Mouse (Mus musculus): Measurements from ENCODE around the gene Gmppa. TPM values are rescaled to one million over a fixed set of nuclear protein-coding genes. Genes with fewer than 3 reads are reported as not detected.

Gene Gmppa
- polyA plus RNA-seq, 1 experiment from 2014 or later: 65.2 TPM

- WGBS: under 1% methylated on average over 8 of the region's 10 CpGs
- no peaks in the 10 kb centered on the region for H3K36me3 ChIP-seq (ENCODE audit: control insufficient read depth, insufficient read depth, low read length)
- H3K9me3 ChIP-seq (ENCODE audit: control insufficient read depth, low read length): no peaks in the 10 kb centered on the region
- H3K4me2 ChIP-seq (replicated peaks; ENCODE audit: low read depth, low read length): peak overlapping the region; percentile 63
- peaks cover 52% of the 10 kb centered on the region for H3K4me1 ChIP-seq (ENCODE audit: control insufficient read depth, insufficient read depth, low read length)
- peak; percentile 29 for ATAC-seq (ENCODE audit: low FRiP score, low TSS enrichment)
- H3K9ac ChIP-seq (ENCODE audit: low read depth, low read length): no peak overlapping the region
- H3K4me3 ChIP-seq (ENCODE audit: low read length): no peak overlapping the region
- H3K27ac ChIP-seq (ENCODE audit: low read depth, low read length): peak overlapping the region; percentile 96
- H3K27me3 ChIP-seq (ENCODE audit: control insufficient read depth, insufficient read depth, low read length): no peaks in the 10 kb centered on the region
These were observed 21.9 kb downstream of the Gmppa start for GRCm38 (mm10) chr1:75457710-75458024.

GRCm38 (mm10) chr1:75458025-75458788 lies 22.5 kb downstream of the Gmppa start:
- Histone ChIP-seq H3K36me3 (ENCODE audit: control insufficient read depth, insufficient read depth, low read length) (no peaks in the 10 kb centered on the region), H3K4me3 (ENCODE audit: low read length) (peak overlapping the region; percentile 35), H3K9me3 (ENCODE audit: control insufficient read depth, low read length) (no peaks in the 10 kb centered on the region), H3K27ac (ENCODE audit: low read depth, low read length) (peak overlapping the region; percentile 96), H3K9ac (ENCODE audit: low read depth, low read length) (peak overlapping the region; percentile 60), H3K4me2 (replicated peaks; ENCODE audit: low read depth, low read length) (peak overlapping the region; percentile 63), H3K27me3 (ENCODE audit: control insufficient read depth, insufficient read depth, low read length) (no peaks in the 10 kb centered on the region), H3K4me1 (ENCODE audit: control insufficient read depth, insufficient read depth, low read length) (peaks cover 55% of the 10 kb centered on the region)
- WGBS: 2% methylated on average over 41 of the region's 42 CpGs
- ATAC-seq (ENCODE audit: low FRiP score, low TSS enrichment): peak; percentile 74

GRCm38 (mm10) chr1:75458789-75459684 lies 23.3 kb downstream of the Gmppa start:
- H3K9me3 ChIP-seq (ENCODE audit: control insufficient read depth, low read length): no peaks in the 10 kb centered on the region
- no peak; the same call in 1 of the 2 replicates for ATAC-seq (ENCODE audit: low FRiP score, low TSS enrichment)
- peak overlapping the region; percentile 63 for H3K4me2 ChIP-seq (replicated peaks; ENCODE audit: low read depth, low read length)
- H3K36me3 ChIP-seq (ENCODE audit: control insufficient read depth, insufficient read depth, low read length): no peaks in the 10 kb centered on the region
- H3K4me3 ChIP-seq (ENCODE audit: low read length): peak overlapping the region; percentile 35
- 8% methylated on average over 23 of the region's 23 CpGs for WGBS
- H3K27me3 ChIP-seq (ENCODE audit: control insufficient read depth, insufficient read depth, low read length): no peaks in the 10 kb centered on the region
- peak overlapping the region; percentile 96 for H3K27ac ChIP-seq (ENCODE audit: low read depth, low read length)
- H3K4me1 ChIP-seq (ENCODE audit: control insufficient read depth, insufficient read depth, low read length): peaks cover 57% of the 10 kb centered on the region
- H3K9ac ChIP-seq (ENCODE audit: low read depth, low read length): peak overlapping the region; percentile 60; the same call in 1 of the 2 replicates

GRCm38 (mm10) chr1:75460297-75460696 lies 24.6 kb downstream of the Gmppa start:
- 80% methylated on average over 7 of the region's 7 CpGs for WGBS
- H3K9me3 ChIP-seq (ENCODE audit: control insufficient read depth, low read length): no peaks in the 10 kb centered on the region
- H3K36me3 ChIP-seq (ENCODE audit: control insufficient read depth, insufficient read depth, low read length): no peaks in the 10 kb centered on the region
- H3K27ac ChIP-seq (ENCODE audit: low read depth, low read length): no peak overlapping the region
- 0 out of 2 replicates have a peak, but pooled peaks cover 2% of the 10 kb centered on the region for H3K27me3 ChIP-seq (ENCODE audit: control insufficient read depth, insufficient read depth, low read length)
- no peak for ATAC-seq (ENCODE audit: low FRiP score, low TSS enrichment)
- H3K4me3 ChIP-seq (ENCODE audit: low read length): no peak overlapping the region
- peaks cover 49% of the 10 kb centered on the region for H3K4me1 ChIP-seq (ENCODE audit: control insufficient read depth, insufficient read depth, low read length)
- no peak overlapping the region for H3K9ac ChIP-seq (ENCODE audit: low read depth, low read length)
- no peak overlapping the region for H3K4me2 ChIP-seq (replicated peaks; ENCODE audit: low read depth, low read length)

GRCm38 (mm10) chr1:75462636-75463035 lies 26.9 kb downstream of the Gmppa start:
- no peaks in the 10 kb centered on the region for H3K36me3 ChIP-seq (ENCODE audit: control insufficient read depth, insufficient read depth, low read length)
- H3K9ac ChIP-seq (ENCODE audit: low read depth, low read length): no peak overlapping the region
- H3K4me1 ChIP-seq (ENCODE audit: control insufficient read depth, insufficient read depth, low read length): peaks cover 30% of the 10 kb centered on the region
- no peak overlapping the region for H3K4me2 ChIP-seq (replicated peaks; ENCODE audit: low read depth, low read length)
- H3K4me3 ChIP-seq (ENCODE audit: low read length): no peak overlapping the region
- WGBS: 19% methylated on average over 1 of the region's 1 CpGs
- no peak overlapping the region for H3K27ac ChIP-seq (ENCODE audit: low read depth, low read length)
- no peaks in the 10 kb centered on the region for H3K9me3 ChIP-seq (ENCODE audit: control insufficient read depth, low read length)
- H3K27me3 ChIP-seq (ENCODE audit: control insufficient read depth, insufficient read depth, low read length): peaks cover 9% of the 10 kb centered on the region; the same call in 1 of the 2 replicates
- ATAC-seq (ENCODE audit: low FRiP score, low TSS enrichment): no peak

- Histone ChIP-seq H3K36me3 (ENCODE audit: control insufficient read depth, insufficient read depth, low read length) (no peaks in the 10 kb centered on the region), H3K4me3 (ENCODE audit: low read length) (no peak overlapping the region), H3K27ac (ENCODE audit: low read depth, low read length) (no peak overlapping the region), H3K4me1 (ENCODE audit: control insufficient read depth, insufficient read depth, low read length) (peaks cover 19% of the 10 kb centered on the region), H3K9ac (ENCODE audit: low read depth, low read length) (no peak overlapping the region), H3K9me3 (ENCODE audit: control insufficient read depth, low read length) (no peaks in the 10 kb centered on the region), H3K4me2 (replicated peaks; ENCODE audit: low read depth, low read length) (no peak overlapping the region), H3K27me3 (ENCODE audit: control insufficient read depth, insufficient read depth, low read length) (peaks cover 9% of the 10 kb centered on the region; the same call in 1 of the 2 replicates)
- no peak for ATAC-seq (ENCODE audit: low FRiP score, low TSS enrichment)
- WGBS: 69% methylated on average over 5 of the region's 5 CpGs
These were observed 28.0 kb downstream of the Gmppa start for GRCm38 (mm10) chr1:75463652-75464204.

GRCm38 (mm10) chr1:75467215-75467927 lies 31.6 kb downstream of the Gmppa start:
- Histone ChIP-seq H3K36me3 (ENCODE audit: control insufficient read depth, insufficient read depth, low read length) (no peaks in the 10 kb centered on the region), H3K9me3 (ENCODE audit: control insufficient read depth, low read length) (no peaks in the 10 kb centered on the region), H3K4me2 (replicated peaks; ENCODE audit: low read depth, low read length) (no peak overlapping the region), H3K27me3 (ENCODE audit: control insufficient read depth, insufficient read depth, low read length) (peaks cover 12% of the 10 kb centered on the region), H3K4me3 (ENCODE audit: low read length) (no peak overlapping the region), H3K9ac (ENCODE audit: low read depth, low read length) (no peak overlapping the region), H3K4me1 (ENCODE audit: control insufficient read depth, insufficient read depth, low read length) (peaks cover 12% of the 10 kb centered on the region), H3K27ac (ENCODE audit: low read depth, low read length) (no peak overlapping the region)
- peak; percentile 81 for ATAC-seq (ENCODE audit: low FRiP score, low TSS enrichment)
- WGBS: 8% methylated on average over 14 of the region's 14 CpGs

- no peaks in the 10 kb centered on the region for H3K9me3 ChIP-seq (ENCODE audit: control insufficient read depth, low read length)
- H3K4me1 ChIP-seq (ENCODE audit: control insufficient read depth, insufficient read depth, low read length): no peaks in the 10 kb centered on the region
- no peak overlapping the region for H3K4me2 ChIP-seq (replicated peaks; ENCODE audit: low read depth, low read length)
- no peak overlapping the region for H3K4me3 ChIP-seq (ENCODE audit: low read length)
- H3K27me3 ChIP-seq (ENCODE audit: control insufficient read depth, insufficient read depth, low read length): peaks cover 12% of the 10 kb centered on the region
- H3K27ac ChIP-seq (ENCODE audit: low read depth, low read length): no peak overlapping the region
- no peak for ATAC-seq (ENCODE audit: low FRiP score, low TSS enrichment)
- no peak overlapping the region for H3K9ac ChIP-seq (ENCODE audit: low read depth, low read length)
- WGBS: 85% methylated on average over 17 of the region's 17 CpGs
- H3K36me3 ChIP-seq (ENCODE audit: control insufficient read depth, insufficient read depth, low read length): peaks cover 16% of the 10 kb centered on the region; the same call in 1 of the 2 replicates
These were observed 33.6 kb downstream of the Gmppa start for GRCm38 (mm10) chr1:75469287-75469825.

Measured in kidney, embryonic 14.5 days (tissue).